Mouse (Mus musculus) G1E (cell line): ENCODE measurements around the gene Lbx2.

Experiments used
- CTCF ChIP-seq: IDR thresholded peaks from 2 replicates; pipeline ENCODE4 v1.5.1; 2012; ENCODE audit warnings: low read depth, low read length, inconsistent platforms, mixed read lengths
- GATA1 ChIP-seq: IDR thresholded peaks from 2 replicates; pipeline ENCODE4 v1.6.1; 2012; ENCODE audit warnings: borderline replicate concordance, low read length, inconsistent platforms, mixed read lengths
- POLR2AphosphoS5 ChIP-seq: IDR thresholded peaks from 2 replicates; pipeline ENCODE4 v1.6.1; 2012; ENCODE audit warnings: low read depth, low read length, inconsistent platforms; ENCODE audit not compliant: insufficient replicate concordance
- TAL1 ChIP-seq: conservative IDR thresholded peaks from 2 replicates; pipeline ENCODE4 v1.6.1; 2012; ENCODE audit warnings: low read depth, low read length, inconsistent platforms, mixed read lengths

DNA sequence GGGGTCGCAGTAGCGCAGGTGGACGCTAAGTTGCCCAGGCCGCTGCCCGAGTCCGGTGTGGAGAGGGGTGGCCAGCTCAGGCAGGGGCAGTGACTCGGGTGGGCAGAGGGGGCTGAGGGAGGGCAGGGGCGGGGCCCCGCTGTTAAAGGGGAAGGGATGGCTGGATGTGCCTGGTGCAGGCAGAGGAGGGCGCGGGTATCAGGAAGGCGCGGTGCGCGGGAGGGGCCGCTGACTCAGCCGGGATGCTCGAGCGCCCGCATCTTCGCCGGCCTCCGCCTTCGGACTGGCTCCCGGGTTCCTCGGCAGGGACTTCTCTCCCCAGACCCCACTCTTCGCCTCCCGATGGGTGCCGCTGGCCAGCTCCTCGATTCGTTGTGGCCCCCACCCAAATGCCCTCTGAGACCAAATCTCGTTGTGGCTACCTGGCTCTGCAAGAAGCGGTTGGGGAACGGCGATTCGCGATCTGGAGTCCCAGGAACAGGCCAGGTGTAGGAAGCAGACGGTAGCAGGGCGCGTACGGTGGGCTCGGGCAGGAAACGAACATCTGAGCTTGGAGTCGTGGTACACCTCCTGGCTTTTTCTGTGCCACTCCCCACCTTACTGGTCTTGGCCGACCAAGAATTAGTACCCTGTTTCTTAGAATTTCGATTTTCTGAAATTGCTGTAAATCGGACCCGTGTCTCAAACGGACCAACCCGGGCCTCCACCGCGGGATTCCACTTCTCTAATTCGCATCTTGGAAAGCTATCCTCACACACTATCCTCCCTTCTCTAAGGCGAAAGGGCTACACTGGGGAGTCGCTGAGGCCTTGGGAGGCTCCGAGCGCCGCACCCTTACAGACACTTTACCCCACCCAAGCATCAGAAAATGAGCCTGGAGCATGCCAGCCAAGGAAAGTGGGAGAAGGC is 15.6 kb upstream of the Lbx2 start:
- TF ChIP-seq GATA1 = no peak
- no peak for TF ChIP-seq CTCF
- TF ChIP-seq POLR2AphosphoS5 = no peak
- TF ChIP-seq TAL1 = no peak
